Mouse (Mus musculus) C2C12 (cell line): ENCODE data around the gene Trim43a.

Experiments used
- CTCF ChIP-seq: IDR thresholded peaks from one replicate; pipeline ENCODE4 v1.5.1; 2011; ENCODE audit not compliant: control insufficient read depth, insufficient read depth, insufficient read length
- MYOD1 ChIP-seq: IDR thresholded peaks from one replicate; pipeline ENCODE4 v1.6.1; 2011; ENCODE audit warnings: low read depth; ENCODE audit not compliant: control insufficient read depth, insufficient read length
- MYOG ChIP-seq: IDR thresholded peaks from one replicate; pipeline ENCODE4 v1.6.1; 2011; ENCODE audit not compliant: control insufficient read depth, insufficient read length; ENCODE audit errors: extremely low read depth

DNA sequence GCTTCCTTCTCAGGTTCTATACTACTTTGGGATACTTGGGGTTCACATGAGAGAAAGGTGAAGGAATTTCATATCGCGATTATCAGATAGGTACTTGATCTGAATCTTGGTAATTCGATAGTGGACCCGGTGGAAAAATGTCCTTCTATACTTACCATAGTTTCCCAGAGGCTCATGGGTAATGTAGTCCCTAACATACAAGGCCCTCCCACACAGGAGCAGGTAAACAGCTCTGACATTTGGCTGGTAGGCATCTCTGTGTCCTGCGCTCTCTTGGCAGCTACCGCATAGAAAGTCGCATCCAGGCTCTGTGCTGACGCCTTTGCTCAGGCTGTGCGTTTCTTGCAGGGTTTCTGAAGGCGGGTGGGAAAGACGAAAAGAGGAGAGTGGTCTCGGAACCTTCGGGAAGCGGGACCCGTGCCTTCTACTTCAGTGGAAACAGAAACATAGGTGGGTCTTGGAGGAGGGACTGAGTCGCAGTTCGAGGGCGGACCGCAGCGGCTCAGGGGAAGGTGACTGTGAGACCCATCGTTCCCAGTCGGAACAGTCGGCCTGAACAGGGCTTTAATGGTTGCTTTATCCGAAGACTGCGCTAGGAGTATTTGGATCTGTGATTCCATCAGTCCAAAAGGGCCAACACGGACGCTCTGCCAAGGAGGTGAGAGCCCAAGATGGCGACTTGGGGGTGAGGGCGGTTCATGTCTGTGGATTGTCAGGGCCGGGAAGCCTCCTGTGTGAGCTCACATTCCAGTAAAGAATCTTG, 32.7 kb upstream of the Trim43a start, which contains the start of gene Zfp949:
- no peak for TF ChIP-seq CTCF
- TF ChIP-seq MYOG = no peak
- no peak for TF ChIP-seq MYOD1
